Mouse (Mus musculus) neural tube, embryonic 12.5 days (tissue): Measurements from ENCODE around the gene Large1. TPM values are rescaled to one million over a fixed set of nuclear protein-coding genes. Genes with fewer than 3 reads are reported as not detected.
"Not testable (repeated sequence)": the region's sequence is repeated elsewhere in the genome, so short reads cannot be mapped to it uniquely, and the experiment has no call there.

ENCODE experiments used
- ATAC-seq: fragments of 200-750 bp; cut with Nextera tagmentation; 2 replicates; pipeline ENCODE4 v1.8.0; 2017; ENCODE audit warnings: low read depth, mild to moderate bottlenecking, moderate TSS enrichment, moderate library complexity; ENCODE audit not compliant: low FRiP score
- H3K27ac ChIP-seq: fragments of 300-500 bp; sonication (generic); 2 replicates; pipeline ENCODE4 v1.5.1; 2016
- H3K27me3 ChIP-seq: fragments of 300-500 bp; sonication (generic); replicated peaks from 2 replicates; pipeline ENCODE4 v1.6.1; 2016; ENCODE audit warnings: mild to moderate bottlenecking
- H3K36me3 ChIP-seq: fragments of 300-500 bp; sonication (generic); 2 replicates; pipeline ENCODE4 v1.6.1; 2016; ENCODE audit warnings: mild to moderate bottlenecking
- H3K4me1 ChIP-seq: fragments of 300-500 bp; sonication (generic); 2 replicates; pipeline ENCODE4 v1.6.1; 2016
- H3K4me2 ChIP-seq: fragments of 300-500 bp; sonication (generic); replicated peaks from 2 replicates; pipeline ENCODE4 v1.6.1; 2016; ENCODE audit warnings: mild to moderate bottlenecking
- H3K4me3 ChIP-seq: fragments of 300-500 bp; sonication (generic); 2 replicates; pipeline ENCODE4 v1.5.1; 2016
- H3K9ac ChIP-seq: fragments of 300-500 bp; sonication (generic); 2 replicates; pipeline ENCODE4 v1.6.1; 2016; ENCODE audit warnings: mild to moderate bottlenecking
- H3K9me3 ChIP-seq: fragments of 300-500 bp; sonication (generic); 2 replicates; pipeline ENCODE4 v1.6.1; 2016; ENCODE audit warnings: mild to moderate bottlenecking
- WGBS: fragments of 180-500 bp; shearing (Covaris S2); methylation state at CpG from one replicate; pipeline ENCODE4 v1.1.7; 2016; 5-methylcytosine and 5-hydroxymethylcytosine counted together
- polyA plus RNA-seq: library from polyadenylated mRNA; unstranded; fragments of >200 nt; fragmentation: Nextera tagmentation; extraction: Ambion mirVana; gene quantifications from 2 replicates; pipeline ENCODE4 v1.2.1, GENCODE M21; 2016

Large1 gene
- polyA plus RNA-seq, 1 experiment from 2014 or later, result 13.5 TPM

GRCm38 (mm10) chr8:73052414-73052813 lies 300.9 kb downstream of the Large1 start:
- no peak overlapping the region for H3K4me2 ChIP-seq
- no peaks in the 10 kb centered on the region for H3K36me3 ChIP-seq
- no peak overlapping the region for H3K27ac ChIP-seq
- H3K9me3 ChIP-seq, result no peaks in the 10 kb centered on the region
- WGBS, result 70% methylated on average over 1 of the region's 1 CpGs
- no peaks in the 10 kb centered on the region for H3K27me3 ChIP-seq
- no peak for ATAC-seq
- H3K9ac ChIP-seq, result no peak overlapping the region
- H3K4me1 ChIP-seq, result no peaks in the 10 kb centered on the region
- H3K4me3 ChIP-seq, result no peak overlapping the region

- H3K27ac ChIP-seq, result no peak overlapping the region
- WGBS, result 96% methylated on average over 3 of the region's 3 CpGs
Measured at GRCm38 (mm10) chr8:73048136-73048535, 305.2 kb downstream of the Large1 start.

GRCm38 (mm10) chr8:73029787-73030186 lies 323.6 kb downstream of the Large1 start:
- no peak overlapping the region for H3K4me3 ChIP-seq
- no peaks in the 10 kb centered on the region for H3K36me3 ChIP-seq
- no peak overlapping the region for H3K27ac ChIP-seq
- H3K9me3 ChIP-seq, result no peaks in the 10 kb centered on the region
- H3K9ac ChIP-seq, result no peak overlapping the region
- no peak overlapping the region for H3K4me2 ChIP-seq
- no peaks in the 10 kb centered on the region for H3K27me3 ChIP-seq
- H3K4me1 ChIP-seq, result no peaks in the 10 kb centered on the region
- no peak for ATAC-seq

More at GRCm38 (mm10) chr8:73048136-73048535, 305.2 kb downstream of the Large1 start:
- H3K27me3 ChIP-seq, result no peaks in the 10 kb centered on the region
- no peaks in the 10 kb centered on the region for H3K9me3 ChIP-seq
- H3K36me3 ChIP-seq, result no peaks in the 10 kb centered on the region
- ATAC-seq, result no peak
- no peak overlapping the region for H3K4me2 ChIP-seq
- H3K4me3 ChIP-seq, result no peak overlapping the region
- H3K4me1 ChIP-seq, result no peaks in the 10 kb centered on the region
- no peak overlapping the region for H3K9ac ChIP-seq

- H3K4me1 ChIP-seq, result no peaks in the 10 kb centered on the region
- no peaks in the 10 kb centered on the region for H3K36me3 ChIP-seq
- no peak overlapping the region for H3K4me2 ChIP-seq
- H3K4me3 ChIP-seq, result no peak overlapping the region
- H3K27ac ChIP-seq, result no peak overlapping the region
- WGBS, result 60% methylated on average over 1 of the region's 1 CpGs
- H3K27me3 ChIP-seq, result no peaks in the 10 kb centered on the region
- no peak overlapping the region for H3K9ac ChIP-seq
- ATAC-seq, result no peak
- no peaks in the 10 kb centered on the region for H3K9me3 ChIP-seq
Measured at GRCm38 (mm10) chr8:73018241-73018640, 335.1 kb downstream of the Large1 start.

DNA sequence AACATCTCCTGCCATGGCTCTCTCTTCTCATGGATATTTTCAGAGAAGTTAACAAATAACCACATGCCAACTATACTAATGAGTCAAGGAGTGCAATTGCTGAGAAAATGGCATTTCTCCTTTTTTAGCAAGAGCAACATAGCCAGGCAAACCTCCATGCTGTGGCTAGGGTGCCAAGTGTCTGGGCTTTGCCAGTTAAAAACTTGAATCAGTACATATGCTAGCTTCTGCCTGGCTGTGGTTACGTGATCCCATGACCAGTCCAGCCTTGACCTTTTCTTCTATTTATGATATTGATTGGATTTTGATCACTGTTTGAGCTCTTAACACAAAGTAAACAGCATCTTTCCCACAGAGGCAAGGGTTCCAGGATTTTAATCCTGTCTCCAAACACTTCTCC lies 335.7 kb downstream of the Large1 start:
- ATAC-seq, result no peak
- H3K9ac ChIP-seq, result no peak overlapping the region
- H3K9me3 ChIP-seq, result no peaks in the 10 kb centered on the region
- H3K4me2 ChIP-seq, result no peak overlapping the region
- H3K27me3 ChIP-seq, result no peaks in the 10 kb centered on the region
- WGBS, result 89% methylated on average over 1 of the region's 1 CpGs
- no peak overlapping the region for H3K27ac ChIP-seq
- no peak overlapping the region for H3K4me3 ChIP-seq
- no peaks in the 10 kb centered on the region for H3K4me1 ChIP-seq
- no peaks in the 10 kb centered on the region for H3K36me3 ChIP-seq

DNA sequence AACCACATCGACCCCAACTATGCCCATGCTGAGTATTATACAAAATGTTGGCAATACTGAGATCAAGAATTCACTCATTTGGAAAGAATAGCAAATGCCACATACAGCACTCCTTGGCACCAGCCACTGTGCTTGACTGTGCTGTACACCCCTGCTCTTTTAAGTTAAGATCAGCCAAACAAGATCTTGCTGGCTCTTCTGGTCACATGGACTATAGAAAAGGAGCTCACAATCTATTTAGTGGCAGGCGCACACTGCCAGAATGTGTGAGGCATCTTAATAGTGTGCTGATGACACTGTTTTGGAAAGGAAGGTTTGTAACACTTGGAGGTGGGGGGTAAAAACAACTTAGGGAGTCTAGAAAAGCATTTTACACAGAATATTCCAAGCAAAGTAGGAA lies 337.0 kb downstream of the Large1 start:
- no peak overlapping the region for H3K4me3 ChIP-seq
- ATAC-seq, result no peak
- H3K36me3 ChIP-seq, result no peaks in the 10 kb centered on the region
- H3K4me2 ChIP-seq, result no peak overlapping the region
- H3K4me1 ChIP-seq, result no peaks in the 10 kb centered on the region
- H3K9ac ChIP-seq, result no peak overlapping the region
- no peak overlapping the region for H3K27ac ChIP-seq
- no peaks in the 10 kb centered on the region for H3K27me3 ChIP-seq
- 90% methylated on average over 2 of the region's 2 CpGs for WGBS
- H3K9me3 ChIP-seq, result no peaks in the 10 kb centered on the region

DNA sequence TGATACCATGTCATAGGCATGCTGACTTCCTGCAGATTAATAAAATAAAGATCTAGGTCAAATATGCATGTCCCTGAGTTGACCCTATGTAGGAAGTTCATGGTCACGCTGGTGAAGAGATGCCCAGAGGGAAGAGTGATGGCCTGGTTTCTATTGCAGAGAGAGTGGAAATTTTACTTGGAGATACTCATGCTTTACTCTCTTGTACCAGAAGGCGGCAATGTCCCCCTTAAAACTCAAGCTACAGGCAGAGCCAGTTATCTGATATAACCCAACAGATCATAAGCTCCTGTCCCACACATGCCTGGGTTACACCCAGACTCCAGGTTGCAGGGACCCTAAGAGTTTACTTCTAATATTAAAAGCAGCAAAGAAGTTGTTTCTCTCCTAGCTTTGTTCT lies 345.9 kb downstream of the Large1 start:
- Histone ChIP-seq H3K9me3 (no peaks in the 10 kb centered on the region), H3K9ac (no peak overlapping the region), H3K4me2 (no peak overlapping the region), H3K4me1 (no peaks in the 10 kb centered on the region), H3K4me3 (no peak overlapping the region), H3K27me3 (no peaks in the 10 kb centered on the region), H3K27ac (no peak overlapping the region), H3K36me3 (no peaks in the 10 kb centered on the region)
- peak; percentile 30; the same call in 1 of the 2 replicates for ATAC-seq
- WGBS, result 67% methylated on average over 2 of the region's 2 CpGs

GRCm38 (mm10) chr8:73003858-73004257 lies 349.5 kb downstream of the Large1 start:
- Histone ChIP-seq H3K4me1 (no peaks in the 10 kb centered on the region), H3K4me3 (no peak overlapping the region), H3K36me3 (no peaks in the 10 kb centered on the region), H3K9ac (no peak overlapping the region), H3K4me2 (no peak overlapping the region), H3K27me3 (no peaks in the 10 kb centered on the region), H3K9me3 (no peaks in the 10 kb centered on the region), H3K27ac (no peak overlapping the region)
- ATAC-seq, result peak; percentile 66
- 56% methylated on average over 2 of the region's 2 CpGs for WGBS

GRCm38 (mm10) chr8:72993831-72994230 lies 359.5 kb downstream of the Large1 start:
- H3K4me2 ChIP-seq, result no peak overlapping the region

GRCm38 (mm10) chr8:72990425-72990824 lies 362.9 kb downstream of the Large1 start:
- ATAC-seq, result no peak
- no peak overlapping the region for H3K9ac ChIP-seq
- H3K27me3 ChIP-seq, result no peaks in the 10 kb centered on the region
- no peak overlapping the region for H3K4me2 ChIP-seq
- no peaks in the 10 kb centered on the region for H3K4me1 ChIP-seq
- H3K27ac ChIP-seq, result no peak overlapping the region
- no peak overlapping the region for H3K4me3 ChIP-seq
- 68% methylated on average over 2 of the region's 2 CpGs for WGBS
- H3K36me3 ChIP-seq, result no peaks in the 10 kb centered on the region
- H3K9me3 ChIP-seq, result no peaks in the 10 kb centered on the region

More at GRCm38 (mm10) chr8:72993831-72994230, 359.5 kb downstream of the Large1 start:
- no peak for ATAC-seq
- Histone ChIP-seq H3K27ac (no peak overlapping the region), H3K36me3 (no peaks in the 10 kb centered on the region), H3K9ac (no peak overlapping the region), H3K27me3 (no peaks in the 10 kb centered on the region), H3K9me3 (no peaks in the 10 kb centered on the region), H3K4me3 (no peak overlapping the region), H3K4me1 (no peaks in the 10 kb centered on the region)
- whole genome bisulfite sequencing, result 91% methylated on average over 1 of the region's 1 CpGs

DNA sequence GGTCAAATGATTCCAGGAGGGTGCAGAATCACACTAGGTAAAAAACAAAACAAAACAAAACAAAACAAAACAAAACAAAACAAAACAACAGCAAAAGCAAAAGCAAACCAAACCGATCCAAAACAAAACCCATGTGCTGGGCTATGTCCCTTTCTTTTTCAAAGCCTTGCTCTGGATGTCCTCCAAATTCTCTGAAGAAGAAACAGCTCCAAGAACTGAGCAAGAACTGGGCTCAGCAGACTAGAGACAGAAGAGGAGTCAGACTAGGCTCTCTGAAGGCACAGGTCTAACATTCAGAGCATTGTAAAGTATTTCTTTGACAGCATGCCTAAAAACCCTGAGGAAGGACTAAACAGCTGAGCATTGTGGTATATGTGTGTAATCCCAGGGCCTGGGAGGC lies 370.5 kb downstream of the Large1 start:
- no peak for ATAC-seq
- Histone ChIP-seq H3K9ac (no peak overlapping the region), H3K27ac (no peak overlapping the region), H3K4me2 (no peak overlapping the region), H3K4me1 (no peaks in the 10 kb centered on the region), H3K36me3 (no peaks in the 10 kb centered on the region), H3K27me3 (no peaks in the 10 kb centered on the region), H3K4me3 (no peak overlapping the region), H3K9me3 (no peaks in the 10 kb centered on the region)
- 89% methylated on average over 1 of the region's 1 CpGs for WGBS

DNA sequence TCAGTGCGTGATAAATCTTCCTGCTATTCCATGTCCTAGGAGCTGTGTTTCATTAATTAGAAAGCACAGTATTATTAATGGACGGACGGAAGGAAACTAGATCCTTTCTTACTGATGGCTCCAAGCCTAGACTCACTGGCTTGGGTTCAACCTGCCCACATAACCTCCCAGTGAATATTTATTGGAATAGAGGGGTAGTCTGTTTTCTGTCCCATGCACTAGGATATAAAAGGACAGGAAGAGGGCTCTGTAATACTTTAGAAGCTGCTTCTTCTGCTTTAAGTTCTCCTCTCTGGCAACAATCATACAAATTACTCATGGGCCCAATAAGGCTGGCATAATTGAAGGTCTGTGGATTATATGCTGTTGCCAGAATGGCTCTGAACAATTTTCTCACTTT lies 398.3 kb downstream of the Large1 start:
- no peak for ATAC-seq
- H3K27me3 ChIP-seq, result no peaks in the 10 kb centered on the region
- no peak overlapping the region for H3K4me3 ChIP-seq
- H3K9me3 ChIP-seq, result no peaks in the 10 kb centered on the region
- H3K4me1 ChIP-seq, result no peaks in the 10 kb centered on the region
- no peak overlapping the region for H3K4me2 ChIP-seq
- H3K36me3 ChIP-seq, result no peaks in the 10 kb centered on the region
- WGBS, result 93% methylated on average over 3 of the region's 3 CpGs
- H3K9ac ChIP-seq, result no peak overlapping the region
- no peak overlapping the region for H3K27ac ChIP-seq

DNA sequence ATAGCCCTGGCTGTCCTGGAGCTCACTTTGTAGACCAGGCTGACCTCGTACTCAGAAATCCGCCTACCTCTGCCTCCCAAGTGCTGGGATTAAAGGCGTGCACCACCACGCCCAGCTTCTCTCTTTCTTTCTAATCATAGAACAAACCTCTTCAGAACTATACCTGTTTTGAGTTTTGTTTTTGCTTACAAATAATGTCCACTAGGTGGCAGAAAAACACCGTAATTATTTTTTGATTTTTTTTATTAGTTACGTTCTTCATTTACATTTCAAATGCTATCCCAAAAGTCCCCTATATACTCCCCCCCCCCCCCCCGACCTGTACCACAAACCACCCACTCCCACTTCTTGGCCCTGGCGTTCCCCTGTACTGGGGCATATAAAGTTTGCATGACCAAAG lies 411.9 kb downstream of the Large1 start:
- not testable (repeated sequence) for ATAC-seq, H3K27me3 ChIP-seq, H3K4me3 ChIP-seq, H3K4me1 ChIP-seq, H3K9ac ChIP-seq, H3K4me2 ChIP-seq, H3K36me3 ChIP-seq, H3K9me3 ChIP-seq, H3K27ac ChIP-seq
- WGBS, result 79% methylated on average over 8 of the region's 8 CpGs
